Mouse (Mus musculus) spleen, embryonic (tissue): ENCODE data around the gene Abca8a.
"Not testable (repeated sequence)": the region's sequence is repeated elsewhere in the genome, so short reads cannot be mapped to it uniquely, and the experiment has no call there.

Experiments
- CTCF ChIA-PET: fragments of 350-600 bp; sonication (Branson Sonifier 250); formaldehyde crosslinking; loops from one replicate; lab custom pipeline; 2022; lab: Charles Lee

Gene Abca8a

DNA sequence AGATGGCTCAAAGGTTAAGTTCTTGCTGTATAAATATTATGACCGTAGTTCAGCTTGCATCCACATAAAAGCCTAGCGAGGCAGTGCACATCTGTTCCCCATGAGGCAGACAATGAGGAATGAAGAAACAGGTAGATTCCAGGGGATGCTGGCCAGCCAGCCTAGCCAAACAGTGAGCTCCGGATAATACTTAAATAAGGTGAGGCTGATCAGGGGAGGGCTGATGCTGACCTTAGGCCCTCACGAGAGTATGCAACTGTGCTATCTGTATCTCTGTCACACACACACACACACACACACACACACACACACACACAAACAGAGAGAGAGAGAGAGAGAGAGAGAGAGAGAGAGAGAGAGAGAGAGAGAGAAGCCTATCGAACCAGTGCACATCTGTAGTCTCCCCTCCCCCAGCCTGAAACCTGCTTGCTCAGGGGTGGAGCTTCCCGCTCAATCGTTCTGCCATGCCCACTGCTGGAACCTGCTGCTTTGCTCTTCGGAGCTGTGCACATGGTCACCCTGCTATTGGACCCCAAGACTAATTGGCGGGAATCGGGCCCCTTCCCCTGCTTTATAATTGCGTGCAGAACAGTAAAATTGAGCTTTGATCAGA, 108.2 kb downstream of the Abca8a start:
- CTCF ChIA-PET = not testable (repeated sequence)

DNA sequence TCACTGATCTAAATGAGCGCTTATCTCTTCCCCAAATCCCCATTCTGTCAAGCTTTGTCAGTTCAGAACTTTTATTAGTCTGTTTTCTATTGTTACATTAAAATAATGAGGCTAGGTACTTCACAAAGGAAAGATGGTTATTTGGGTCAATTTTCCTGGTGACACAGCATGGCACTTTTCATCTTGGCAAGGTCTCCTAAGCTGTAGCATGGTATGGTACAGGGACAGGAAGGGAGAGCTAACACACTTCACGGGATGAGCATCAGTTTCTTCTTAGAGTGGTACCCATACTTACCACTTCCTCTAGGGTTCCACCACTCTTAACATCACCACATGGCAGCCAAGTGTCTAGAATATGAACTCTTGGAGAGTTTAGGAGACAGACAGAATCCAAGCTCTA, 113.9 kb downstream of the Abca8a start:
- CTCF ChIA-PET = no interaction called here
